Mouse (Mus musculus): ENCODE results near the gene Sv2c.

DNA sequence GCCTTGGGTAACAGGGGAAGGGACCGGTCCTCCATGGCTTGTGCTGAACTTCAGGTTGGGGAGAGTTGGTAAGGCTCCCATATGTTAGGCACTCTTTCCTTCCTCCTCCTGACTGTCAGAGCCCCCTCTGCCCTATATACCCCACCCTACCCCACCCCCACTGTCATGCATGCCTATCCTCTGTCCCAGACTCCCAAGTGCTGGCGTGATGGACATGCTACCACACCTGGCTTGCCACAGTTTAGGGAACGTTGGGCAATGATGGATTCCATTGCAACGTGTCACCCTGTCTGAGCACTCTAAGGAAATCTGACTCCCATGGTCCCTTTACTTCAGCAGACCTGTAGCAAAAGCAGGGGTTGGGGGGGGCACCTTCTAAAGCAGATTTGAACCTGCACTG, 183.6 kb downstream of the Sv2c start:
- TF ChIP-seq CTCF (IDR thresholded peaks at IDR 0.05; ENCODE audit: insufficient read depth, low read length): no peak
- TF ChIP-seq POLR2A (IDR thresholded peaks at IDR 0.05; ENCODE audit: borderline replicate concordance, extremely low read depth, low read depth, low read length): no peak

Data from lung, adult 2 months (tissue).